Mouse (Mus musculus) G1E (cell line): Measurements from ENCODE around the gene Dync2li1. TPM values are rescaled to one million over a fixed set of nuclear protein-coding genes. Genes with fewer than 3 reads are reported as not detected.

ENCODE experiments used
- ATAC-seq: 2 replicates; pipeline ENCODE4 v1.8.0; 2016; ENCODE audit warnings: mild to moderate bottlenecking; ENCODE audit not compliant: insufficient number of reproducible peaks, poor library complexity, low FRiP score, severe bottlenecking; ENCODE audit errors: extremely low read depth
- DNase-seq: peaks from one replicate; pipeline ENCODE4 v3.0.0; 2012; ENCODE audit warnings: low spot score
- H3K27me3 ChIP-seq: 2 replicates; pipeline ENCODE4 v1.6.1; 2012; ENCODE audit warnings: mild to moderate bottlenecking, low read length, inconsistent platforms; ENCODE audit not compliant: insufficient read depth
- H3K36me3 ChIP-seq: replicated peaks from 2 replicates; pipeline ENCODE3; 2012; ENCODE audit warnings: mild to moderate bottlenecking, inconsistent platforms
- H3K4me1 ChIP-seq: 2 replicates; pipeline ENCODE4 v1.6.1; 2012; ENCODE audit warnings: low read depth, low read length, inconsistent platforms, mixed read lengths; ENCODE audit not compliant: insufficient read depth
- H3K4me3 ChIP-seq: 2 replicates; pipeline ENCODE4 v1.5.1; 2012; ENCODE audit warnings: low read depth, mild to moderate bottlenecking, inconsistent platforms, low read length, moderate library complexity, mixed read lengths
- H3K9me3 ChIP-seq: replicated peaks from 2 replicates; pipeline ENCODE4 v1.6.1; 2012; ENCODE audit warnings: inconsistent platforms
- CTCF ChIP-seq: IDR thresholded peaks from 2 replicates; pipeline ENCODE4 v1.5.1; 2012; ENCODE audit warnings: low read depth, low read length, inconsistent platforms, mixed read lengths
- GATA1 ChIP-seq: IDR thresholded peaks from 2 replicates; pipeline ENCODE4 v1.6.1; 2012; ENCODE audit warnings: borderline replicate concordance, low read length, inconsistent platforms, mixed read lengths
- GATA2 ChIP-seq: IDR thresholded peaks from 2 replicates; pipeline ENCODE4 v1.6.1; 2012; ENCODE audit warnings: low read depth, low read length, inconsistent platforms, borderline replicate concordance
- POLR2AphosphoS5 ChIP-seq: IDR thresholded peaks from 2 replicates; pipeline ENCODE4 v1.6.1; 2012; ENCODE audit warnings: low read depth, low read length, inconsistent platforms; ENCODE audit not compliant: insufficient replicate concordance
- TAL1 ChIP-seq: conservative IDR thresholded peaks from 2 replicates; pipeline ENCODE4 v1.6.1; 2012; ENCODE audit warnings: low read depth, low read length, inconsistent platforms, mixed read lengths
- polyA plus RNA-seq: library from polyadenylated mRNA; stranded (reverse); fragments of >175 nt; gene quantifications from 2 replicates; pipeline ENCODE4 v1.2.3, GENCODE M21; 2012
- total RNA-seq, 2 experiments: library from RNA; stranded (forward) in 1 of 2; stranded (reverse) in 1 of 2; fragments of 200-1000 nt in 1 of 2; fragments of >200 nt in 1 of 2; fragmentation: Nextera tagmentation in 1 of 2; gene quantifications; 2 replicates each; pipeline ENCODE4 v1.2.3; 2014 to 2017

Dync2li1 gene
- total and polyA plus RNA-seq, 3 experiments, result not detected

DNA sequence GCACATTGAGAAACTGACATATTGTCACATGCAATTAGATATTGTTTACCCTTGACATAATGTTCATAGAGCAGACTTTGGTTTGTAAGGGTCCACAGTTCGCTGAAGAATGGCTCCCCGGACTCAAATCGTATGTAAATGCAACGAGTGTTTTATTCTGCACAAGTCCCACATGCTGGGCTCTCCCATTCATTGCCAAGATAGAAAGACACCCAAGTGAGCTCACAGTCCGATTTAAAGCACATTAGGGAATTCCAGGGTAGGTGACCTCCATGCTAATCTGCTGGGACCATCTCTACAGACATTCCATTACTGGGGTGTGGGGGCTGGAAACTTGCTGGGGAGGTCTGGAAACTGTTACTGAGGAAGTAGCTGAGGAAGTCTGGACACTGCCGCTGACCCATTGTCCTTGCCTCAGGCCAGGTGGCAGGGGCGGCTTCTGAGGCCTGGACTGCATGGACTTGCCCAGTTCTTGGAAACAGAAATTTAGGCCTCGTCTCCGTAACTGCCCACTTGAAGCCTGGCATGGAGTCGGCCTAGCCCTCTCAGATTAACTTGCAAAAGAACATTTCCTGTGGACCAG lies 13.6 kb downstream of the Dync2li1 start:
- Histone ChIP-seq H3K27me3 (peaks cover 12% of the 10 kb centered on the region), H3K9me3 (no peaks in the 10 kb centered on the region), H3K36me3 (no peaks in the 10 kb centered on the region), H3K4me3 (no peak overlapping the region), H3K4me1 (no peaks in the 10 kb centered on the region)
- DNase-seq, result no peak
- ATAC-seq, result no peak
- TF ChIP-seq TAL1 (no peak), CTCF (no peak), POLR2AphosphoS5 (no peak), GATA1 (no peak), GATA2 (no peak)

GRCm38 (mm10) chr17:84641893-84642292 lies 15.6 kb downstream of the Dync2li1 start:
- no peak for TF ChIP-seq GATA1
- TF ChIP-seq CTCF, result peak; percentile 84
- Histone ChIP-seq H3K36me3 (no peaks in the 10 kb centered on the region), H3K4me3 (no peak overlapping the region), H3K9me3 (no peaks in the 10 kb centered on the region), H3K4me1 (no peaks in the 10 kb centered on the region), H3K27me3 (peaks cover 15% of the 10 kb centered on the region)
- no peak for ATAC-seq
- no peak for DNase-seq

GRCm38 (mm10) chr17:84642324-84642723 lies 16.0 kb downstream of the Dync2li1 start:
- ATAC-seq (no peak), DNase-seq (no peak)
- TF ChIP-seq GATA1 (no peak), GATA2 (no peak), POLR2AphosphoS5 (no peak), TAL1 (no peak), CTCF (no peak)
- Histone ChIP-seq H3K9me3 (no peaks in the 10 kb centered on the region), H3K27me3 (peaks cover 13% of the 10 kb centered on the region), H3K4me1 (no peaks in the 10 kb centered on the region), H3K36me3 (no peaks in the 10 kb centered on the region), H3K4me3 (no peak overlapping the region)

GRCm38 (mm10) chr17:84644292-84645050 lies 18.2 kb downstream of the Dync2li1 start:
- TF ChIP-seq CTCF (no peak), GATA2 (no peak), POLR2AphosphoS5 (no peak), TAL1 (no peak), GATA1 (no peak)
- Histone ChIP-seq H3K9me3 (no peaks in the 10 kb centered on the region), H3K36me3 (no peaks in the 10 kb centered on the region), H3K4me1 (no peaks in the 10 kb centered on the region), H3K4me3 (no peak overlapping the region), H3K27me3 (peaks cover 13% of the 10 kb centered on the region)
- DNase-seq (no peak), ATAC-seq (no peak)

GRCm38 (mm10) chr17:84645119-84645518 lies 18.8 kb downstream of the Dync2li1 start:
- no peaks in the 10 kb centered on the region for H3K36me3 ChIP-seq
- ATAC-seq (no peak), DNase-seq (no peak)
- peaks cover 10% of the 10 kb centered on the region for H3K27me3 ChIP-seq
- H3K4me3 ChIP-seq, result no peak overlapping the region
- H3K4me1 ChIP-seq, result no peaks in the 10 kb centered on the region
- TF ChIP-seq GATA1 (no peak), POLR2AphosphoS5 (no peak), CTCF (no peak)
- H3K9me3 ChIP-seq, result no peaks in the 10 kb centered on the region

- ATAC-seq, result no peak
- TF ChIP-seq GATA2 (no peak), GATA1 (no peak), POLR2AphosphoS5 (no peak), CTCF (no peak), TAL1 (no peak)
Observed at GRCm38 (mm10) chr17:84645894-84646293, 19.6 kb downstream of the Dync2li1 start.

More at GRCm38 (mm10) chr17:84645894-84646293, 19.6 kb downstream of the Dync2li1 start:
- H3K4me3 ChIP-seq, result no peak overlapping the region
- H3K36me3 ChIP-seq, result no peaks in the 10 kb centered on the region
- H3K27me3 ChIP-seq, result peaks cover 8% of the 10 kb centered on the region
- no peaks in the 10 kb centered on the region for H3K9me3 ChIP-seq
- no peak for DNase-seq
- no peaks in the 10 kb centered on the region for H3K4me1 ChIP-seq
